Mouse (Mus musculus): ENCODE results near the gene Slc2a8.

DNA sequence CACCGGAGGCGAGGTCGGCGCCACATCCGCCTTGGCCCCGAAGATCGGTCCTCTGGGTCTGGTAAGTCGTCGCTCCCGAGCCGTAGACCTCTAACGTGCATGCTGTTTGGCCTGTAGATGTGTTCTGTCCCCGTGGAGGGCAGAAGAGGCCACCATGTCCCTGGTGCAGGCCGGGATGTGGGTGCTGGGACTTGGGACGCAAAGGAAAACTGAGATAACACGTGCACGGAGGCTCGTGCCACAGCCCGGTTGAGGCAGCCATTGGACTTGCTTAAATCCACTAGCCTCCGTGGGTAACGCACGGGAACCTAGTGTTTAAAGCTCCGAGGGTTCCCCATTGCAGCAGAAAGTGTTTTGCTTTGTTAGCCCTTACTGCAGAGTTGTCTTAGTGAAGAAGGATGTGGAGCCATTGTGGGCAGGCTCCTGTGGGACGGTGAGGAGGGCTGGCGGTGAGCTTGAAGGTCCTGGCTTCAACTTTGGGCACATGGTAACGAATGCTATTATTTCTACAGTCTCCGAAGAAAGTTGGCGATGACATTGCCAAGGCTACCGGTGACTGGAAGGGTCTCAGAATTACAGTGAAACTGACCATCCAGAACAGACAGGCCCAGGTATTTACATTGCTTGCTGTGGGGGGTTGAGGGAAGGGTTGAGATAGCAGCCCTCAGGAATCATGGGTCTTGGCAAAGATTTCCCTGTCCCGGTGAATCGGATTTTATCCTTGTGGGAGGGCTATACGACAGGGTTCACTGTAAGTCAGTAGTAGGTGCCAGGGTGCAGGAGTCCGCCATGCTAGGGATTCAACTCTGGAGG lies 19.6 kb downstream of the Slc2a8 start:
- TF ChIP-seq EP300 (IDR thresholded peaks at IDR 0.05; ENCODE audit: low read depth) = no peak
- TF ChIP-seq CTCF (IDR thresholded peaks at IDR 0.05; ENCODE audit: low read depth) = 0 out of 2 replicates have a peak, but pooled peaks have one; percentile 2
